Mouse (Mus musculus): ENCODE measurements around the gene Olfr1109.

Gene Olfr1109

GRCm38 (mm10) chr2:87095908-87096307, at the start of gene Olfr1109:
Gene Olfr1109, minus strand, starts transcription at chr2:87096008.
- no peak for DNase-seq

- no peak for DNase-seq
These were observed 44.4 kb upstream of the Olfr1109 start, which contains the start of gene Olfr1110 for GRCm38 (mm10) chr2:87140200-87140599. Gene Olfr1110, minus strand, starts transcription at chr2:87140300.

GRCm38 (mm10) chr2:87114467-87114866, 18.7 kb upstream of the Olfr1109 start, which contains the start of gene Olfr259:
Gene Olfr259, minus strand, starts transcription at chr2:87114567.
- DNase-seq = no peak

GRCm38 (mm10) chr2:87075717-87076116, 20.1 kb downstream of the Olfr1109 start, which contains the start of gene Olfr1107:
Gene Olfr1107, minus strand, starts transcription at chr2:87075817.
- DNase-seq = no peak

- DNase-seq = no peak
These were observed 43.6 kb downstream of the Olfr1109 start, which contains the start of gene Olfr1106 for GRCm38 (mm10) chr2:87052173-87052572. Gene Olfr1106, minus strand, starts transcription at chr2:87052273.

Data from right cerebral cortex, postnatal 25 days (tissue).